Mouse (Mus musculus): Measurements from ENCODE around the gene Bcl7a. TPM values are rescaled to one million over a fixed set of nuclear protein-coding genes. Genes with fewer than 3 reads are reported as not detected.

Gene Bcl7a
- polyA plus RNA-seq, 1 experiment from 2014 or later: 70.9 TPM

- H3K27me3 ChIP-seq (replicated peaks): no peaks in the 10 kb centered on the region
- H3K4me3 ChIP-seq: no peak overlapping the region
- no peaks in the 10 kb centered on the region for H3K36me3 ChIP-seq
- peaks cover 9% of the 10 kb centered on the region for H3K4me1 ChIP-seq
- no peak overlapping the region for H3K9ac ChIP-seq
- no peak overlapping the region for H3K4me2 ChIP-seq (replicated peaks)
- ATAC-seq (ENCODE audit: low FRiP score, low read depth): no peak
- no peak overlapping the region for H3K27ac ChIP-seq
- no peaks in the 10 kb centered on the region for H3K9me3 ChIP-seq
- 70% methylated on average over 3 of the region's 3 CpGs for WGBS
Measured at GRCm38 (mm10) chr5:123338463-123338862, 5.2 kb upstream of the Bcl7a start.

DNA sequence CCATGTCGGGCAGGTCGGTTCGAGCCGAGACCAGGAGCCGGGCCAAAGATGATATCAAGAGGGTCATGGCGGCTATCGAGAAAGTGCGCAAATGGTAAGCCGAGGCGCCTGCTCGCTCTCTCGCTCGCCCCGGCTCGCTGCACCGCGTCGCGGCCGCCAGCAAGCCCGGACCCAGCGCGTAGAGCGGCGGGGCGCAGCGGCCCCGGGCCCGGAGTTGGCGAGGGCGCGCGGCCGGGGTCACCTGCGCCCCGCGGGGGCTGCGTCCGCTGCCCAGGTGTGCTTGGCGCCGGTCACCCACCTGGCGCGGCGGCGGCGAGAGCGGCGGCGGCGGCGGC is 961 bp downstream of the Bcl7a start:
- Histone ChIP-seq H3K4me3 (peak overlapping the region; percentile 96), H3K9me3 (no peaks in the 10 kb centered on the region), H3K9ac (peak overlapping the region; percentile 99), H3K4me2 (replicated peaks) (peak overlapping the region; percentile 91), H3K36me3 (peaks cover 4% of the 10 kb centered on the region; the same call in 1 of the 2 replicates), H3K27me3 (replicated peaks) (no peaks in the 10 kb centered on the region), H3K4me1 (peaks cover 31% of the 10 kb centered on the region), H3K27ac (peak overlapping the region; percentile 99)
- ATAC-seq (ENCODE audit: low FRiP score, low read depth): peak; percentile 3; the same call in 1 of the 2 replicates
- WGBS: under 1% methylated on average over 50 of the region's 51 CpGs

DNA sequence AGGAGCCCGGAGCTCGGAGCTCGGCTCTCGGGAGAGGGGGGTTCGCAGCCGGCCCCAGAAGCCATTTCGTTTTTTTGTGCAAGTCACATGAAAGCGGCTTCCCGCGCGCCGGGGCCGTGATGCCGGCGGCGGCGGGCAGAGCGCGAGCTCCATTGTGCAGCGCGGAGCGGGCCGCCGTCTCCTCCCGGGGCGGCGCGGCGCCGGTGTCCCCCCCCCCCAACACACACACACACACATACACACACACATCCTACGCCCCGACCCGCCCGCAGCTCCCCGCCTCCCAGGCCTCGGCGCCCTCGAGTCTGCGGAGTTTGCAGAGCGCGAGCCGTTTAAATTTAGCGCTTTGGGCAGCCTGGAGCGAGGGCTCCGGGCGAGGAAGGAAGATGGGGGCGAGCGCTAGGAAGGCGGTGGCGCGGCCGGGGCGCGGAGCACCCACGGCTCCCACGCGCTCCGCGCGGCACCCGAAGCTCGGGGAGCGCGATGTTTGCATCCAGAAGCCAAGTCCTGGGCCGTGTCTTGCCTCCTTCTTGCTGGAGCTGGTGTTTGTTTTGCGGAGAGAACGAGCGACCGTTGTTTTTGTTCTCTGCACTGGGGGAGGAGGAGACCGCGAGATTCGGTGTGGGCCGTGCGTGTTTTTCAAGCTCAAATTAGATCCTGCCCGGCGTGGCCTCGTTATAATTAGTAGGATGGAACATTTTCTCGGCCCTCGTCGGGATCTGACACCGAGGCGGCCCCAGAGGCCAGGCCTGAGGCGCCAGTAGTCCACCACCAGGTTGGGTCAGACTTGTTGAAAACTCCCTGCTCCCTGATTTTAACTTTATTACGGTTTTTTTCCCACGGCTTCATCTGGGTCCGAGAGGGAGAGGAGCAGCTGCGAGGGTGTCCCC is 1.6 kb downstream of the Bcl7a start:
- peaks cover 32% of the 10 kb centered on the region for H3K4me1 ChIP-seq
- H3K9ac ChIP-seq: peak overlapping the region; percentile 99
- H3K4me2 ChIP-seq (replicated peaks): peak overlapping the region; percentile 91
- H3K27ac ChIP-seq: peak overlapping the region; percentile 99
- H3K9me3 ChIP-seq: no peaks in the 10 kb centered on the region
- WGBS: under 1% methylated on average over 81 of the region's 87 CpGs
- H3K4me3 ChIP-seq: peak overlapping the region; percentile 96
- no peaks in the 10 kb centered on the region for H3K27me3 ChIP-seq (replicated peaks)
- H3K36me3 ChIP-seq: peaks cover 5% of the 10 kb centered on the region; the same call in 1 of the 2 replicates
- peak; percentile 26; the same call in 1 of the 2 replicates for ATAC-seq (ENCODE audit: low FRiP score, low read depth)

DNA sequence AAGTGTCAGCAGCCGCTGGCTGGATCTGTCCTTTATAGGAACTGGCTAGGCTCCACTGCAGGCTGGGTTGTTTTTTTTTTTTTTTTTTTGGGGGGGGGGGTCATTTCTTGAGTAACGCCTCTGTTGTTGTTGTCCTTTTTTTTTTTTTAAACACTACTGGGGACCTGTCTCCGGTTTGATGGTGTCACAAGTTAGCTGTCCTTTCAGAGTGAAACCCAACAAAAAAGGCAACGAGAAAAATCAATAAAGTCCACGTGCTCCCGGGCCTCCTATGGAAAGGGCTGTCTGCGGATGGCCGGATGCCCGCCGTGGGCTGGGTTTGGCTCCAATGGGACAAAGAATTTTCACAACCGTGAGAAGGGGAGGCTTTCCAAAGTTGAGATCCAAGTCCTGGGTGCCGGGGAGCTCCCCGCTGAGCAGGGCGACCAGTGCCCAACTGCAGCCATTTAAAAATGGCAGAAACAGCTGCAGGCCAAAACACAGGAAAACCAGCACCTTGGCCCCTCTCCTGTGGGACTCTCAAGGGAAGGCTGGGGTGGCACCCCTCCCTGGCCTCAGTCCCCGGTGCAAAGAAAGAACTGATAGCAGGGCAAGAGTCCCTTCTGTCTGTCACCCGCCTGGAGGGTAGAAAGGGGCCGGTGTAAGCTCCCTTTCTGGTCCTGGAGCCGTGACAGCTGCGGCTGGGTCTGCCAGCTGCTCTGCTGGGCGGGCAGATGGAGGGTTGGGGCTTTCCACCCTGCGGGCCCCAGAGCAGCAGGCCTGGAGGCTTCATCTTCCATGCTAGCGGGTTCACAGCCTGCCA is 2.4 kb downstream of the Bcl7a start:
- H3K9ac ChIP-seq: peak overlapping the region; percentile 99
- WGBS: 1% methylated on average over 22 of the region's 22 CpGs
- peaks cover 37% of the 10 kb centered on the region for H3K4me1 ChIP-seq

DNA sequence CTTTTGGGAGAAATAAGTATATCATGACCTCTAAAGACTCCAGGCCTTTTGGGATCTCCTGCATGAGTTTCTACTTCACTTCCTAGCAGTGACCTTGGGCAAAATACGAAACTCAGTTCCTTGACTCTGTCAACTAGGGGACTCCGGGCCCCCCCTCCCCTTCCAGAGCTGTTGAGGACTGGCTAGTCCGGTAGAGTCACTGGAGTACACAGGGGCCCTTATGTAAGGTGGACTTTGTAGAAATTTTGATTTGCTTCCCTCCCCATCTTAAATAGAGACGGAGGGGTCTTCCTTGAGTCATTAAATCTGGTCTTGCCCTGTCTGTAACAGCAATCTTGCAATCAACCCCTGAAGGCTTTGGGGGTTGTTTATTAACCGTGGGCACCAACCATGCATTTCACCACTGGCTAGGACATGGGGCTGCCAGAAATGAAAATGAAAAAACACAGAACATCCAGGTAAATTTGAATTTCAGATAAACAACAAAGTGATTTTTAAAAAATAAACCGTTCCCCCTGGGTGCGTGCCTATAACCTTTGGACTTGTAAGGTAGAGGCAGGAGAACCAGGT is 3.2 kb downstream of the Bcl7a start:
- Histone ChIP-seq H3K27ac (peak overlapping the region; percentile 68), H3K27me3 (replicated peaks) (no peaks in the 10 kb centered on the region), H3K4me2 (replicated peaks) (peak overlapping the region; percentile 91), H3K9me3 (no peaks in the 10 kb centered on the region), H3K4me1 (peaks cover 37% of the 10 kb centered on the region), H3K36me3 (peaks cover 14% of the 10 kb centered on the region), H3K9ac (peak overlapping the region; percentile 99), H3K4me3 (peak overlapping the region; percentile 96)
- ATAC-seq (ENCODE audit: low FRiP score, low read depth): no peak
- WGBS: 64% methylated on average over 7 of the region's 7 CpGs

More for the DNA sequence above, 2.4 kb downstream of the Bcl7a start:
- H3K27ac ChIP-seq: peak overlapping the region; percentile 99
- peak overlapping the region; percentile 96 for H3K4me3 ChIP-seq
- no peaks in the 10 kb centered on the region for H3K27me3 ChIP-seq (replicated peaks)
- ATAC-seq (ENCODE audit: low FRiP score, low read depth): peak; percentile 39
- no peaks in the 10 kb centered on the region for H3K9me3 ChIP-seq
- peaks cover 11% of the 10 kb centered on the region; the same call in 1 of the 2 replicates for H3K36me3 ChIP-seq
- peak overlapping the region; percentile 91 for H3K4me2 ChIP-seq (replicated peaks)

- no peaks in the 10 kb centered on the region for H3K9me3 ChIP-seq
- H3K4me1 ChIP-seq: peaks cover 37% of the 10 kb centered on the region
- no peak overlapping the region for H3K9ac ChIP-seq
- peak overlapping the region; percentile 91; the same call in 1 of the 2 replicates for H3K4me2 ChIP-seq (replicated peaks)
- no peak overlapping the region for H3K4me3 ChIP-seq
- no peak for ATAC-seq (ENCODE audit: low FRiP score, low read depth)
- peaks cover 26% of the 10 kb centered on the region for H3K36me3 ChIP-seq
- no peak overlapping the region for H3K27ac ChIP-seq
- H3K27me3 ChIP-seq (replicated peaks): no peaks in the 10 kb centered on the region
- 81% methylated on average over 2 of the region's 2 CpGs for WGBS
Measured at GRCm38 (mm10) chr5:123347985-123348384, 4.4 kb downstream of the Bcl7a start.

GRCm38 (mm10) chr5:123350386-123350785 is 6.8 kb downstream of the Bcl7a start:
- peaks cover 39% of the 10 kb centered on the region for H3K36me3 ChIP-seq
- no peak overlapping the region for H3K4me2 ChIP-seq (replicated peaks)
- no peak overlapping the region for H3K27ac ChIP-seq
- H3K9me3 ChIP-seq: no peaks in the 10 kb centered on the region
- WGBS: 70% methylated on average over 10 of the region's 10 CpGs
- no peak for ATAC-seq (ENCODE audit: low FRiP score, low read depth)
- no peak overlapping the region for H3K9ac ChIP-seq
- H3K4me3 ChIP-seq: no peak overlapping the region
- H3K4me1 ChIP-seq: peaks cover 32% of the 10 kb centered on the region
- H3K27me3 ChIP-seq (replicated peaks): no peaks in the 10 kb centered on the region

DNA sequence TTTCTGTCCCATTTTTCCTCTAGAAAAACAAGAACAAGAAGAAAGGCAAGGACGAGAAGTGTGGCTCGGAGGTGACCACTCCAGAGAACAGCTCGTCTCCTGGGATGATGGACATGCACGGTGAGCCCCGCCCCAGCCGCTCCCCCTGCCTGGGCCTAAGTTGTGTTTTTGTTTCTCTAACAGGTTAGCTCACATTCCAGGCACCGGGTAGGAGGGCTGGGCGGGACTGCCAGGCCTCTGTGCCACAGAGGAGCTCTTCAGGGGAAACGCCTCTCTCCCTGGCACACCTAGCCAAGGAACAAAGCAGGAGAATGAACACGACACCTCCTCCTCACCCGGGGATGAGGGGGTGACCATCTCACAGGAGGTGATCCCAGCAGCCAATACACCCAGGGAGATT is 12.3 kb downstream of the Bcl7a start:
- no peaks in the 10 kb centered on the region for H3K4me1 ChIP-seq
- H3K4me2 ChIP-seq (replicated peaks): no peak overlapping the region
- H3K27me3 ChIP-seq (replicated peaks): no peaks in the 10 kb centered on the region
- no peaks in the 10 kb centered on the region for H3K9me3 ChIP-seq
- no peak overlapping the region for H3K4me3 ChIP-seq
- no peak overlapping the region for H3K9ac ChIP-seq
- WGBS: 80% methylated on average over 11 of the region's 11 CpGs
- no peak overlapping the region for H3K27ac ChIP-seq
- no peak for ATAC-seq (ENCODE audit: low FRiP score, low read depth)
- H3K36me3 ChIP-seq: peaks cover 81% of the 10 kb centered on the region

- Histone ChIP-seq H3K27ac (no peak overlapping the region), H3K36me3 (peaks cover 87% of the 10 kb centered on the region), H3K27me3 (replicated peaks) (no peaks in the 10 kb centered on the region), H3K9me3 (no peaks in the 10 kb centered on the region), H3K4me3 (no peak overlapping the region), H3K4me2 (replicated peaks) (no peak overlapping the region), H3K4me1 (no peaks in the 10 kb centered on the region), H3K9ac (no peak overlapping the region)
- 96% methylated on average over 4 of the region's 4 CpGs for WGBS
- no peak for ATAC-seq (ENCODE audit: low FRiP score, low read depth)
Measured at GRCm38 (mm10) chr5:123357253-123357652, 13.6 kb downstream of the Bcl7a start.

DNA sequence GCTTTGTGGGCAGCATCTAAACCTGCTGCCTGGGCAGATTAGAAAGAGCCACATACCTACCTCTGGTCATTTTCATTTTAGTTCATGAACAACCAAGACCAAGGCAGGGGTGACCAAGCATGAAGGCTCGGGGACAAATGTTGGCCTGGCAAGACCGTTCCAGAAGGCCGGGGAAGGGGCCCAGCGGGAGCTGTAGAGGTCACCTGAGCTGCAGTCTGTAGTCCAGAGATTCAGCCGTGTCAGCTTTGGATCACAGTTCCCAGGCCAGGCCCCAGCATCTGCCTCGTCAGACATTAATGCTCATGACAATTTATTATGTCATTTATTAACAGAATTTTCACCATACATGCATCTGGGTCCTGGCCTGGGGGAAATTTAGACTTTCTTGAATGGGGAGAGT is 15.8 kb downstream of the Bcl7a start:
- H3K27ac ChIP-seq: no peak overlapping the region
- WGBS: 78% methylated on average over 6 of the region's 6 CpGs
- no peak overlapping the region for H3K4me3 ChIP-seq
- H3K27me3 ChIP-seq (replicated peaks): no peaks in the 10 kb centered on the region
- no peaks in the 10 kb centered on the region for H3K4me1 ChIP-seq
- H3K9me3 ChIP-seq: no peaks in the 10 kb centered on the region
- H3K4me2 ChIP-seq (replicated peaks): no peak overlapping the region
- ATAC-seq (ENCODE audit: low FRiP score, low read depth): no peak
- peaks cover 99% of the 10 kb centered on the region for H3K36me3 ChIP-seq
- H3K9ac ChIP-seq: no peak overlapping the region

DNA sequence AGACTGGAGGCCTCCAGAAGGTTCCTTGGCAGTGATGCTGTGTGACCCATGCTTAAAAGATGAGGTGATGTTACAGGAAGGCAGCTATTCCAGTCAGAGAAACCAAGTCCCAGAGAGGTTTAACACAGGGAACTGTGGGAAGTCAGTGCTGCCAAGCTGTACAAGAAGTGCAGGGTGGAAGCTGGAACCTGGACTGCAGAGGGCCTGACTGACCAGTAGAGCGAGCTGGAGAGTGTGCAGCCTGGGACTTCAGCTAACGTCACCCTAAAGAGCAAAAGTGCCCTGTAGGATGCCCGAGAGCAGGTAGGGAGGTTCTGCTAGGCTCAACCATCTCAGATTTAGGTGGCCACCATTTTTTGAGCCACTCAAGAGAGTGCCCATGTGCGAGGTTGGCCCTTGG is 19.3 kb downstream of the Bcl7a start:
- Histone ChIP-seq H3K4me2 (replicated peaks) (no peak overlapping the region), H3K27ac (no peak overlapping the region), H3K9ac (no peak overlapping the region), H3K4me3 (no peak overlapping the region), H3K9me3 (no peaks in the 10 kb centered on the region), H3K36me3 (peaks cover 90% of the 10 kb centered on the region), H3K27me3 (replicated peaks) (no peaks in the 10 kb centered on the region), H3K4me1 (no peaks in the 10 kb centered on the region)
- no peak for ATAC-seq (ENCODE audit: low FRiP score, low read depth)
- 87% methylated on average over 4 of the region's 4 CpGs for WGBS
